Mouse (Mus musculus) T-cell, adult 2 months (primary cell): Measurements from ENCODE around the gene Hvcn1.
"Not testable (repeated sequence)": the region's sequence is repeated elsewhere in the genome, so short reads cannot be mapped to it uniquely, and the experiment has no call there.

ENCODE experiments used
- DNase-seq: peaks from one replicate; pipeline ENCODE4 v3.0.0; 2022; ENCODE audit warnings: low spot score

Hvcn1 gene

GRCm38 (mm10) chr5:122206475-122206874, at the start of gene Hvcn1:
Hvcn1 (plus strand) TSS chr5:122206804.
- no peak for DNase-seq

GRCm38 (mm10) chr5:122157827-122158381, 48.7 kb upstream of the Hvcn1 start, which contains the start of gene Ppp1cc:
Ppp1cc (plus strand) TSS chr5:122158278.
- peak; percentile 92 for DNase-seq

- DNase-seq: peak; percentile 24
Observed at GRCm38 (mm10) chr5:122158557-122159515, 47.8 kb upstream of the Hvcn1 start.

- DNase-seq: peak; percentile 81
Observed at GRCm38 (mm10) chr5:122163194-122163593, 43.4 kb upstream of the Hvcn1 start.

- no peak for DNase-seq
Observed at GRCm38 (mm10) chr5:122164011-122164410, 42.6 kb upstream of the Hvcn1 start.

- DNase-seq: no peak
Observed at GRCm38 (mm10) chr5:122165233-122165915, 41.2 kb upstream of the Hvcn1 start.

GRCm38 (mm10) chr5:122166636-122167161, 39.9 kb upstream of the Hvcn1 start:
- DNase-seq: peak; percentile 20

- no peak for DNase-seq
Observed at GRCm38 (mm10) chr5:122168344-122169069, 38.1 kb upstream of the Hvcn1 start.

GRCm38 (mm10) chr5:122171058-122171457, 35.5 kb upstream of the Hvcn1 start:
- no peak for DNase-seq

- no peak for DNase-seq
Observed at GRCm38 (mm10) chr5:122175402-122175801, 31.2 kb upstream of the Hvcn1 start.

- no peak for DNase-seq
Observed at GRCm38 (mm10) chr5:122175961-122176360, 30.6 kb upstream of the Hvcn1 start.

GRCm38 (mm10) chr5:122176398-122176797, 30.2 kb upstream of the Hvcn1 start:
- DNase-seq: peak; percentile 71

GRCm38 (mm10) chr5:122179665-122180064, 26.9 kb upstream of the Hvcn1 start:
- no peak for DNase-seq

- DNase-seq: peak; percentile 34
Observed at GRCm38 (mm10) chr5:122184283-122184806, 22.3 kb upstream of the Hvcn1 start.

- DNase-seq: not testable (repeated sequence)
Observed at GRCm38 (mm10) chr5:122184858-122185257, 21.7 kb upstream of the Hvcn1 start.

- DNase-seq: no peak
Observed at GRCm38 (mm10) chr5:122189115-122189514, 17.5 kb upstream of the Hvcn1 start.

GRCm38 (mm10) chr5:122190465-122190864, 16.1 kb upstream of the Hvcn1 start:
- DNase-seq: no peak

- no peak for DNase-seq
Observed at GRCm38 (mm10) chr5:122191269-122192063, 15.1 kb upstream of the Hvcn1 start.

GRCm38 (mm10) chr5:122192347-122192746, 14.3 kb upstream of the Hvcn1 start:
- DNase-seq: peak; percentile 37

GRCm38 (mm10) chr5:122200872-122201271, 5.7 kb upstream of the Hvcn1 start:
- DNase-seq: no peak

- no peak for DNase-seq
Observed at GRCm38 (mm10) chr5:122201904-122202303, 4.7 kb upstream of the Hvcn1 start.
